In genomic region chr9:110407311-110408098, GRCm38 (mm10) we compare ENCODE assay signal across 8 mouse cellular contexts. TPM values are rescaled to one million over a fixed set of nuclear protein-coding genes. Genes with fewer than 3 reads are reported as not detected.
DNase-seq lines count a peak whose midpoint lies in the region; ATAC-seq and TF ChIP-seq lines count a peak whose summit lies in the region.

No protein-coding gene starts in this region.

- H3K9me3 ChIP-seq in forebrain, postnatal 0 days (ENCODE audit: low read length), result no peaks in the 10 kb centered on the region
- no peaks in the 10 kb centered on the region for H3K9me3 ChIP-seq in liver, embryonic 15.5 days (replicated peaks)
- H3K9me3 ChIP-seq in stomach, postnatal 0 days (ENCODE audit: control insufficient read depth, low read length), result no peaks in the 10 kb centered on the region

- DNase-seq in kidney, adult 9 months, result peak; percentile 22
- no peak for DNase-seq in kidney, adult 18-20 months
- DNase-seq in CD4-positive helper T cell, adult 2 months (ENCODE audit: low read depth, low spot score), result peak; percentile 57
- peak; percentile 28 for DNase-seq in adrenal gland, postnatal 25 days
- no peak for DNase-seq in forebrain, postnatal 0 days
- no peak for DNase-seq in stomach, postnatal 0 days (ENCODE audit: low spot score)
- no peak for DNase-seq in spleen, postnatal 36 days (ENCODE audit: low spot score in 2 of 2)

- H3K4me1 ChIP-seq in forebrain, postnatal 0 days (ENCODE audit: insufficient read depth), result peaks cover 13% of the 10 kb centered on the region; the same call in 1 of the 2 replicates
- H3K4me1 ChIP-seq in liver, embryonic 15.5 days (replicated peaks), result peaks cover 27% of the 10 kb centered on the region
- peaks cover 6% of the 10 kb centered on the region; the same call in 1 of the 2 replicates for H3K4me1 ChIP-seq in stomach, postnatal 0 days (replicated peaks; ENCODE audit: control insufficient read depth, insufficient read depth)

- H3K4me3 ChIP-seq in forebrain, postnatal 0 days (ENCODE audit: low read depth, low read length), result peak overlapping the region; percentile 77
- peak overlapping the region; percentile 89 for H3K4me3 ChIP-seq in liver, embryonic 15.5 days (replicated peaks)
- H3K4me3 ChIP-seq in stomach, postnatal 0 days (ENCODE audit: low read depth, low read length), result peak overlapping the region; percentile 89

- H3K4me2 ChIP-seq in forebrain, postnatal 0 days (ENCODE audit: low read depth), result peak overlapping the region; percentile 69
- peak overlapping the region; percentile 92 for H3K4me2 ChIP-seq in liver, embryonic 15.5 days
- H3K4me2 ChIP-seq in stomach, postnatal 0 days (replicated peaks; ENCODE audit: low read depth), result peak overlapping the region; percentile 90

- WGBS in forebrain, postnatal 0 days, result 3% methylated on average over 41 of the region's 41 CpGs
- 2% methylated on average over 41 of the region's 41 CpGs for WGBS in liver, embryonic 15.5 days (ENCODE audit: insufficient replicate concordance)
- WGBS in stomach, postnatal 0 days, result under 1% methylated on average over 40 of the region's 41 CpGs

- no peaks in the 10 kb centered on the region for H3K27me3 ChIP-seq in forebrain, postnatal 0 days (ENCODE audit: insufficient read depth, low read length)
- no peaks in the 10 kb centered on the region for H3K27me3 ChIP-seq in liver, embryonic 15.5 days
- no peaks in the 10 kb centered on the region for H3K27me3 ChIP-seq in stomach, postnatal 0 days (ENCODE audit: control insufficient read depth, insufficient read depth, low read length)

- no peak for TF ChIP-seq CTCF in forebrain, postnatal 0 days (IDR thresholded peaks at IDR 0.05; ENCODE audit: low read depth)
- no peak for TF ChIP-seq CTCF in stomach, postnatal 0 days (IDR thresholded peaks at IDR 0.05; ENCODE audit: low read depth)

- peak overlapping the region; percentile 70 for H3K27ac ChIP-seq in forebrain, postnatal 0 days (ENCODE audit: low read depth, low read length)
- peak overlapping the region; percentile 74 for H3K27ac ChIP-seq in liver, embryonic 15.5 days (replicated peaks)
- H3K27ac ChIP-seq in stomach, postnatal 0 days (replicated peaks), result peak overlapping the region; percentile 80

- H3K9ac ChIP-seq in forebrain, postnatal 0 days, result peak overlapping the region; percentile 80
- peak overlapping the region; percentile 81 for H3K9ac ChIP-seq in liver, embryonic 15.5 days
- peak overlapping the region; percentile 84 for H3K9ac ChIP-seq in stomach, postnatal 0 days (ENCODE audit: low read length)

- ATAC-seq in forebrain, postnatal 0 days, result peak; percentile 70
- ATAC-seq in liver, embryonic 15.5 days (ENCODE audit: insufficient read depth), result peak; percentile 51
- ATAC-seq in stomach, postnatal 0 days (ENCODE audit: low FRiP score, low TSS enrichment), result peak; percentile 43

- 0 out of 2 replicates have a peak, but pooled peaks cover 3% of the 10 kb centered on the region for H3K36me3 ChIP-seq in forebrain, postnatal 0 days (ENCODE audit: insufficient read depth)
- no peaks in the 10 kb centered on the region for H3K36me3 ChIP-seq in liver, embryonic 15.5 days (replicated peaks)
- no peaks in the 10 kb centered on the region for H3K36me3 ChIP-seq in stomach, postnatal 0 days (ENCODE audit: control insufficient read depth, insufficient read depth, low read length)

- no peak for TF ChIP-seq EP300 in stomach, postnatal 0 days (optimal IDR thresholded peaks at IDR 0.05)

RNA-seq across cellular contexts. Expression of gene Ptpn23, which starts 0.5 kb away (rescaled TPM):
- total RNA-seq in adrenal gland, postnatal 25 days (2021), result 72.2 and 89.7 TPM in 2 replicates
- total RNA-seq in forebrain, postnatal 0 days (2014; rRNA removed), result 25.3 and 26.2 TPM in 2 replicates
- polyA plus RNA-seq in forebrain, postnatal 0 days (2015; fragmentation: Nextera tagmentation; extraction: Ambion mirVana), result 7.8 and 10.2 TPM in 2 replicates
- 3.5 and 3.7 TPM in 2 replicates for polyA plus RNA-seq in liver, embryonic 15.5 days (2015; fragmentation: Nextera tagmentation; extraction: Ambion mirVana)
- polyA plus RNA-seq in stomach, postnatal 0 days (2015; fragmentation: Nextera tagmentation; extraction: Ambion mirVana), result 6.3 and 7.8 TPM in 2 replicates

RNA-seq across cellular contexts. Expression of gene Ngp, which starts 12.0 kb away (rescaled TPM):
- not detected in 2 replicates for total RNA-seq in adrenal gland, postnatal 25 days (2021)
- total RNA-seq in forebrain, postnatal 0 days (2014; rRNA removed), result 0.31 TPM in 1 of 2 replicates, not detected in the other
- 1.4 and 2.9 TPM in 2 replicates for polyA plus RNA-seq in forebrain, postnatal 0 days (2015; fragmentation: Nextera tagmentation; extraction: Ambion mirVana)
- polyA plus RNA-seq in liver, embryonic 15.5 days (2015; fragmentation: Nextera tagmentation; extraction: Ambion mirVana), result 447 and 537 TPM in 2 replicates
- 2.4 and 2.5 TPM in 2 replicates for polyA plus RNA-seq in stomach, postnatal 0 days (2015; fragmentation: Nextera tagmentation; extraction: Ambion mirVana)

Comparison
In these comparisons a context has a peak if more than half of its experiments do, and no peak if none do; other contexts are left out.
1. DNase-seq: peak in kidney, adult 9 months (single experiment), CD4-positive helper T cell, adult 2 months (single experiment) and adrenal gland, postnatal 25 days (single experiment); none in kidney, adult 18-20 months (single experiment), forebrain, postnatal 0 days (single experiment), stomach, postnatal 0 days (single experiment) and spleen, postnatal 36 days (0 of 2).
2. RNA of gene Ngp, which starts 12.0 kb away (polyA plus RNA-seq): 447 to 537 TPM in liver, embryonic 15.5 days; 2.4 to 2.5 TPM in stomach, postnatal 0 days and 1.4 to 2.9 TPM in forebrain, postnatal 0 days; every median in the first group is over 100 times any median in the second.
3. Peak in every context shown above with its lines, with median percentiles within 50 percentile points of each other: ATAC-seq, H3K27ac ChIP-seq, H3K4me2 ChIP-seq, H3K4me3 ChIP-seq and H3K9ac ChIP-seq.